Mouse (Mus musculus) stomach, postnatal 0 days (tissue): Measurements from ENCODE around the gene Rtl1.

ENCODE experiments used
- CTCF ChIP-seq: IDR thresholded peaks from 2 replicates; pipeline ENCODE4 v1.5.1; 2016; ENCODE audit warnings: antibody characterized with exemption, low read depth, mild to moderate bottlenecking, moderate library complexity
- EP300 ChIP-seq: optimal IDR thresholded peaks from 2 replicates; pipeline ENCODE3; 2016; ENCODE audit warnings: antibody characterized with exemption

- TF ChIP-seq CTCF (no peak), EP300 (no peak)
Measured at GRCm38 (mm10) chr12:109552754-109553525, 47.2 kb downstream of the Rtl1 start.
